Mouse (Mus musculus) spleen, adult 10 weeks (tissue): ENCODE measurements around the gene Abcc9. TPM values are rescaled to one million over a fixed set of nuclear protein-coding genes. Genes with fewer than 3 reads are reported as not detected.

Experiments
- polyA plus RNA-seq: library from polyadenylated mRNA; stranded (reverse); fragments of 350-450 nt; fragmentation: Illumina TruSeq; extraction: RNeasy Lipid Tissue Mini Kit (QIAGEN cat#74804); gene quantifications from one replicate; pipeline ENCODE4 v1.2.3, GENCODE M21; 2015; ENCODE audit warnings: low replicate concordance; ENCODE audit not compliant: insufficient read depth

Gene Abcc9
- polyA plus RNA-seq = 11.9 TPM

DNA sequence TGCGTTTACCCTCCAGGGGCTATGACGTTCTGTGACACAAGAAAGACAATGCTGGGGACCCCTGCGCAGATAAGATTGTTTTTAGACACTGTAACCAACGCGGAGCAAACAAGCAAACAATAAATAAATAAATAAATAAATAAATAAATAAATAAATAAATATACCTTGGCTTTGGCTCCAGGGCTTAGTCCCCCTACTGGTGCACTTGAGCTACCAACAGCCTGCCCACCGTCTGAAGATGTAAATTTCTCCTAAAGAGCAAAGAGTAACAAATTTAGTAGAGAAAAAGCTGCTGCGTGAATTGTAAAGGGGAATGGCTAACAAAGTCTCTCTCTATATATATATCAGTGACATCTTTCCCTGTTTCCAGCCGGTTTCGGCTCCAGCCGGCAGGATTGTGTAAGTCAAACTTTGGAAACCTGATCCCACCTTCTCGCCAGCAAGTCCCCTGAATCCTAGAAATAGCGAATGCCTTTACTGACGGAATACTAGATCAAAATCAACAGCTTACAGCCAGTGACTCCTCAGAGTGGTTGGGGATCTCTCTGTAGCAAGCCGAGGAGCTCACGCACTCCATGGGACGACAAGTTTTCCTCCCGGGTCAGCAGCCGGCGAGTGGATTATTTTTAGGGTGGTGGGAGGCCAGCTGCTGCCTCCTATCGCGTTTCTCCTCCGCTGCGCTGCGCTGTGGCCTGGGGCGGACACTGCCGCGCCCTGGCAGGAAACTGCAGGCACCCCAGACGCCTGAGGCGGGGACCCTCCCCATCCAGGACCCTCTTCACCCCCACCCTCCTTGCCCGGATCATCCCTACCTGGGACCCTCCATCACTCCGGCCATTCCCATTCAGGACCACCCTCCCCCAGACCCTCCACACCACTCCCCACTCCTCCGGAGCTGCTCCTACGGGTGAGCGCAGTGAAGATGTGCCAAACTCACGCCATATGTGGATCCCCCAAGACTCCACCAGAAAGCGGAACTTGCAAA, at the start of gene Abcc9:
Gene Abcc9 (minus strand): TSS at position 664 of the 986 bp plus-strand sequence.

DNA sequence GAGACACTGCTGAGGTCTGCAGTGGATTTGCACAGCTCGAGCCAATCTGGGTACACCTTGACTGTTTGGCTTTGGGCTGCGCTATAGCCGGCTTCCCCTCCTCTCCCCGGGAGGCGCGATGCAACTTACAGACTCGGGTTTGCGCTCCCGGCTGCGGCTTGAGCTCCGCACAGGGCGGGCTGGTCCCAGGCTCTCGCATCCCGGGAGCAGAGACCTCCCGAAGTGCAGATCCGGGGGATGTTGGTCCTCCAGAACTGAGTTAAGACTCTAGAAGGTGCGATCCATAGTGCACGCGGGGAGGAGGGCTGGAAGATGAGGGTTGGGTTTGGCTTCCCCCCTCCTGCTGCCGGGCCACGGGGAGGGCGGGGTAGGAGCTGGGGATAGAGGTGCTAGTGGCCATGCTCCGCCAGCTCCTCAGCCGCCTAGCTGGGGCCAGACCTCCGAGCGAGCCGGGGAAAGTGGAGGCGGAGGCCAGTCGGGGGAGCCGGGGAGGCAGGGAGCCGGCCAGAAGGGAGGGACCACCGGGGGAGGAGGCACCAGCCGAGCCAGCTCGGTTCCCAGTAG, 131.0 kb downstream of the Abcc9 start, which contains the start of gene Kcnj8:
Gene Kcnj8 (minus strand): TSS at position 560 of the 564 bp plus-strand sequence.

Other genes with a start within 250 kb of the Abcc9 start
- not detected for gene Gys2, start 229.2 kb downstream of the Abcc9 start, polyA plus RNA-seq
- gene Ldhb, start 194.4 kb downstream of the Abcc9 start, polyA plus RNA-seq = 12.0 TPM
- 14.1 TPM for gene Kcnj8, start 130.7 kb downstream of the Abcc9 start, polyA plus RNA-seq
- 87.2 TPM for gene Cmas, start 54.4 kb upstream of the Abcc9 start, polyA plus RNA-seq
- gene Sult6b2, start 102.2 kb upstream of the Abcc9 start, polyA plus RNA-seq = not detected